Mouse (Mus musculus) brain, embryonic 18.5 days (tissue): ENCODE measurements around the gene Kat7.
A peak's percentile ranks its signal among the peaks of the same experiment; 100 is the strongest.

Source experiments
- DNase-seq: peaks from one replicate; pipeline ENCODE4 v3.0.0-alpha.2; 2012; ENCODE audit warnings: low read depth, low spot score

The Kat7 gene

GRCm38 (mm10) chr11:95310007-95310647 is at the start of gene Kat7:
Gene Kat7, minus strand, starts transcription at chr11:95310246.
- DNase-seq: peak; percentile 99

GRCm38 (mm10) chr11:95358263-95358662 is 48.2 kb upstream of the Kat7 start:
- no peak for DNase-seq

- DNase-seq: no peak
These were observed 46.6 kb upstream of the Kat7 start for GRCm38 (mm10) chr11:95356469-95357273.

- no peak for DNase-seq
These were observed 46.0 kb upstream of the Kat7 start for GRCm38 (mm10) chr11:95356039-95356438.

- no peak for DNase-seq
These were observed 45.6 kb upstream of the Kat7 start for GRCm38 (mm10) chr11:95355661-95356011.

DNA sequence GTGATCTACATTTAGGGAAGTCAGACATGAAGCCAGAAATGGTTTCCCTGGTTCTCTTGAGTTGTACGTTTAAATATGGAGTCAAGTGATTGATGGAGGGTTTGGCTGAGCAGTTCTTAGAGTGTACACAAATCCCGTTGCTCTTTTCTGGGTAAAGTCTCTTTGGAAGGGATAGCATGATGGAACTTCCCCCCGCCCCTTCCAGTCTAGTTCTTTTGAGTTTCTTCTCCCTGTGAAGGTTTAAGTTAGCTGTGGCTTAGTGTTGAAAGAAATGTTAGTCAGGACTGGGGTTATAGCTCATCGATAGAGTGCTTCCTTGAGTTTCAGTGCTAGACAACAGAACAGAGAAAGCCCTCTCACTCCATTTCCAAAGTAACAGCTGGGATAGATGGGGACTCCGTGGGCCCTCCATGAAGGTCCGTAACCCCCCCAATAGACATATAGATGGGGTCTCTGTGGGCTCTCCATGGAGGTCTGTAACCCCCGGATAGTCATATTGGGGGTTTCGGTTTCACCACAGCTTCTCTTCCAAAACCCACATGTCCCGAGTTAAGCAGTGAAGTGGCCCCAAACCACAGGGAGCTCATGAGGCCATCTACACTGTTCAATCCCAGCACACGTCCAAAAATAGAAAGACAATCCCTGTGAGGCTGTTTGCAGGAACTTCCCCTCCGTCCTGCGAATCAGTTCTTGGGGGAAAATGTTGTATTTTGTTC is 45.1 kb upstream of the Kat7 start:
- no peak for DNase-seq

GRCm38 (mm10) chr11:95354228-95354944 is 44.3 kb upstream of the Kat7 start:
- no peak for DNase-seq

- DNase-seq: no peak
These were observed 43.2 kb upstream of the Kat7 start for GRCm38 (mm10) chr11:95353226-95353625.

GRCm38 (mm10) chr11:95352686-95353085 is 42.6 kb upstream of the Kat7 start:
- DNase-seq: no peak

DNA sequence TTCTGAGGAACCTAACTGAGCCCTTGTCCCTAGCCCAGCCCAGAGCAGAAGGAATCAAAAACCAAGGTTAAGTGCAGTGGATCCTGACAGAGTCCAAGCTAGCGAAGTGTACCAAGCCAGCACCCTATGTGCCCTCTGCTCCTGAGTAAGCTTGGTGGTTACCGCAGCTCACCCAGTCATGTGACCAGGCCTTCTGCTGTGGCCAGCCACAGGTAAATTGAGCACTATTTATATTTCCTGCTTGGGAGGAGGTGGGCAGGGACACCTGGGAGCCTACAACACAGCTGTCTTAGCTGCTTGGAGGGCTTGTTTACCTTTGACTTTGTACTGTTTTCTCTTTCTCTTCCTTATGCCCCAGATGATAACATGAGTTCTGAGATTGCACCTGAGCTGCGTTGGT is 40.9 kb upstream of the Kat7 start:
- DNase-seq: no peak

- no peak for DNase-seq
These were observed 40.2 kb upstream of the Kat7 start for GRCm38 (mm10) chr11:95350289-95350688.

- DNase-seq: no peak
These were observed 34.1 kb upstream of the Kat7 start for GRCm38 (mm10) chr11:95344181-95344580.

GRCm38 (mm10) chr11:95343180-95343579 is 33.1 kb upstream of the Kat7 start:
- no peak for DNase-seq

DNA sequence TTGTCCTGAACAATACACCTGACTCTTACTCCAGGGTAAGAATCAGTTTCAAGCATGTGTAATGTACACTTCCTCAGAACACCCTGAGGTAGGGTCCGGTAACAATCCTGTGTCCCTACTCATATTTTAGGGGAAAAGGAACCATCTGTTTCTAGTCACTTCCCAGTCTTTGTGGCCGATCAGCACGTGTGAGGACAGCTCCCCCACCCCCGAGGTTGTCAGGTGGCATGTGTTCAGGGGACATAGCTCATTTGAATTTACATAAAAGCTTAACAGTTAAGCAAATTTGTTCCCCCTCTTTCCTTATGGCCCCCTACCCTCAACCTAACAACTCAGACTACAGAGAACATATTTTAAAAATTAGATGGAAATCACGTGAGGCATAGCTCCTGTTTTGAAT is 30.6 kb upstream of the Kat7 start:
- no peak for DNase-seq

- no peak for DNase-seq
These were observed 30.2 kb upstream of the Kat7 start for GRCm38 (mm10) chr11:95340259-95340658.

GRCm38 (mm10) chr11:95339471-95340021 is 29.5 kb upstream of the Kat7 start:
- no peak for DNase-seq

DNA sequence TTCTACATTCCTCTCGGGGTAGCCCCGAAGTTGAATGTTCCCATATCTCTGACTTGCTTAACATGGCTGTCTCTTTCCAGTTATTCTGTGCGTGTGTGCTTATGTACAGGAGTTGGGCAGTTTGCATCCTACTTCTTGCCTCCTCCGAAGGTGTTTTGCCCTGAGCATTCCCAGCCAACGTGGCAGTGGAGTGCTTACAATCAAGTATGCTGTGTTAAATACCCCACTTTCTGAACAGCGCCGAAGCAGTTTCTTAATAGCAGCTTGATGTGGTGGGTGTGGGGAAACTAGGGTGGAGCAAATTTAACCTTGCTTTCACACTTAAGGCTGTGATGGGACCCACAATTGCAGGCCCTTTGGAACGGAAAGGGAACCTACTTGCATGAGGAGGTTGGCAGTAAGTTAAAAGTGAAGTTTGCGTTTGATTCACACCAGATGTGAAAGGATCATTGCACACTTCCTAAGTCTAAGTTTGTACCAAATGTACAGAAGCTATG is 27.8 kb upstream of the Kat7 start:
- DNase-seq: no peak

DNA sequence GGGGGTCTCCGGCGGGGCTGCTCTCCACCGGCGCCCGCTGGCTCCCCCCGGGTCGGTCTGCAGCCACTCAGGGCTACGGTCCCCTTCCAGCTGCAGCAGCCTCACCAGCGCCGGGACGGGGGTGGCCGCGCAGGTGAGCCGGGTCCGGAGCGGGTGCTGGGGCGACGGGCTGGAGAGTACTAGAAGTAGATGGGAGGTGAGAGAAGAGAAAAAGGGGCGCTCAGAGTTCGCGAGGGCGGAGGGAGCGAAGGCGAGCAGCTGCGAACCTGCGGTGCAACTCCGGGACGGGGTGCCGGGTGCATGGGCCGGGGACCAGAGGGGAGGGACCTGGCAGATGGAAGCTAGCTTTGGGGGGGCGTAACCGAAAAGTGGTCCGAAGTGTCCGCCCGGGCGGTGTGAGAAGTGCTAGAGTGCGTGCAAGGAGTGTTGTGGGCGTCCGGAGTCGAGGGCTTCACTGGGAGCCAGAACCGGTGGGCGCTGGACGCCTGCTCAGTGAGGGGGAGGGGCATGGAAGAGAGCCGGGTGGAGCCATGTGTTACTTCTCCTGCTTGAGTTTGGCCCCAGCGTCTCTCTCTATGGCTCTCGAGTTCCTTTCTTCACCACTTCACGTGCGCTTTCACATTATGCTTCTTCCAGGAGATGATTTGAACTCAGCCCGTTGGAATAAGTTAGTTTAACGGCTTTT is 27.2 kb upstream of the Kat7 start:
- DNase-seq: no peak

GRCm38 (mm10) chr11:95336568-95337128 is 26.6 kb upstream of the Kat7 start, which contains the start of gene Fam117a:
Gene Fam117a, plus strand, starts transcription at chr11:95337018.
- DNase-seq: peak; percentile 86

DNA sequence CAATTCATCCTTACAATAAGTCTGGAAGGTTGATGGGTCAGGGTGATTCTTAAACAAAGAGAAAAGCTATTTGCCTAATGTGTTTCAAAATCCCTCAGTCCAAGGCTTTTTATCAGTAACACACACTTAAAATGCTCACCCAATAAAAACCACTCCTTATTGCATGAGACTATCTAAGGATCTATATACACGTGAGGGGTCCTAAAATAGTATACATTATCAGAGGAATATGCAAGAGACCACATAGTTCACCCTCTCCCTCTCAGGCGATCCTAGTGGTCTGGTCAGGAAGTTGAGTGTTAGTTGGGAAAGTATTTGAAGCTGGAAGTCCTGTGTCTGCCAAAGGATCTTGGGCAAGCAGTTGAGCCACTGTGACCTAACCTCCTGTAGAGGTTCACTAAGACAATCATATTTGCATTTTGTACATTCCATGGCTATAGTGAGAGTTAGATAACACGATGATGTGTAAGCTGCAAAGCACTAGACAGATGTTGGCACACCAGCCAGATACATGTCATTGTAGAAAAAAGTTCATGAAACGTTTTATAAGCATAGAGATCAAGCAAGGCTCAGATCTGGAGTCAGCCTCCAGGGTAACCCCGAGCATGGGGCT is 24.5 kb upstream of the Kat7 start:
- DNase-seq: no peak
